Mouse (Mus musculus): ENCODE measurements around the gene Prdx6.

The Prdx6 gene

GRCm38 (mm10) chr1:161250604-161251416 lies at the start of gene Prdx6:
TSS of gene Prdx6 (minus strand) at chr1:161251219.
- DNase-seq: peak; percentile 72

- DNase-seq: no peak
Observed at GRCm38 (mm10) chr1:161288256-161288655, 37.2 kb upstream of the Prdx6 start.

GRCm38 (mm10) chr1:161286726-161287310 lies 35.8 kb upstream of the Prdx6 start:
- DNase-seq: peak; percentile 45 to 77

DNA sequence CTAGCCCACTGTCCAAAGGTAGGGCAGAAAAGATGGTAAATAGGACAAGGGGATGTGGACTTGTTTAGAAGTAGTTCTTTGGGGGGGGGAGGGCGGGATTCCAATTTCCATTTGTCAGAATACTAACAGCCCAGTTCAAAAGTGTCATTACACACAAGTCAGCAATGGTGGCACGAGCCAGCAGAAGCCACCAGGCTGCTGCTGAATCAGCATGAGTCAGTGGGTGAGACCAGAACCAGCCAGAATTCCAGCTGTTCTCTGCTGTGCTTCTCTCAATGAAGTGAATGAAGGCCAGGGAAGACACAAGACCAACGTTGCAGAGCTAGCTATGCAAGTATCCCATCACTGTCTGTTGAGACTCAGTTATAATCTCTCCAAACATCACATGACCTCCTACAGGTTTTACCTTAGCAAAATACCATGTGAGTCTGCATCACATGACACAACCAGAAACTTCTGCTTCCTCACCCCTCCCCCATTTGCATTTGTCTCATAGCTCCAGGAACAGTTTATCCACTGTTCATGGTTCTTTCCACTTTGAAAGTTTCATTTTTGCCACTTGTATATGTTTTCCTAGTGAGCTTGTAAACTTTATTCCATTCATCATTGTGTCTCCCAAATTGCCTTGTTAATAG lies 30.2 kb upstream of the Prdx6 start:
- no peak for DNase-seq

DNA sequence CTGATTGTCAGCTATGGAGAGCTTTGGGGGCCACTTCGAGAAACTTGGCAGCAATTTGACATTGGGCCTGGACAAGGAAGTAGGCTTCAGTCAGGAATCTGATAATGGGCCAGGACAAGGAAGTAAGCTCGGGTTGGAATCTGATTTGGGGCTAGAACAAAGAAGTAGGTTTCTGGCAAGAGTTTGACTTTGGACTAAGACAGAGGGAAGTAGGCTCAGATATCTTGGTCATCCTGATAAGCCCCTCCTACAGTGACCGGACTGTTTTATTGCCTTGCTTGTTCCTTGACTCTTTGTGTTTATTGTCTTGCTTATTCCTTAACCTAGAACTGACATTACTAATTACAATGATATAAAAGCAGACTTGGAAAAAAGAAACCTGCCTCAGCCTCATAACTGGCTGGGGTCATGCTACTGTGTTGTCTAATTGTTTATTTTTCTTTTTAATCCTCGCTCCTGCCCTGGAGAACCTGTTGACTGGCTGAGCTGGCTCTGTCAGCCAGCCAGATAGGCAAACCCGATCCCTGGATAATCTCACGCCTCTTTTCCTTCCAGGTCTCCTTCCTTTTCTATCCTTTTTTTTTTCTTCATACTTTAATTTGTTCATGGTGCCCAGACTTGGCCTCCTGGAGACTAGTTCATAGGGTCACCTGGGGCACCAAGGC lies 28.4 kb upstream of the Prdx6 start:
- DNase-seq: no peak

DNA sequence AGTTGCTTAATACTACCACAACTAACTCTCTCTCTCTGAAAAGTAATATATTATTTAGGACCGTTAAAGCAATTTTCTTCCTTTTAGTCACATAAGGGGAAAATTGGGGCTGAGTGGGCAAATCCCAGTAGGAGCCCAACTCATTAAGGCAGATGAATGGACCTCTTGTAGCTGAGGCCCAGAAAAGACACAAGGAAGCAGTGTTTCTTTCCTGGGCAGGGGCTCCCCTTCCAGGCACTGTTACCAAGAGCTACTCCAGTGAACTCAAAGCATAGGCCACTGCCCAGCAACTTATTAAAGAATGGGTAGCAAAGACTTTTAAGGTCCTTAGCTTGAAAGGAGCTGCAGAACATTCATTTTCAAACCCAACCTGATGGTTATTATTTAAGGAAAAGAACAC lies 22.5 kb upstream of the Prdx6 start:
- no peak for DNase-seq

- no peak for DNase-seq
Observed at GRCm38 (mm10) chr1:161271461-161271810, 20.4 kb upstream of the Prdx6 start.

DNA sequence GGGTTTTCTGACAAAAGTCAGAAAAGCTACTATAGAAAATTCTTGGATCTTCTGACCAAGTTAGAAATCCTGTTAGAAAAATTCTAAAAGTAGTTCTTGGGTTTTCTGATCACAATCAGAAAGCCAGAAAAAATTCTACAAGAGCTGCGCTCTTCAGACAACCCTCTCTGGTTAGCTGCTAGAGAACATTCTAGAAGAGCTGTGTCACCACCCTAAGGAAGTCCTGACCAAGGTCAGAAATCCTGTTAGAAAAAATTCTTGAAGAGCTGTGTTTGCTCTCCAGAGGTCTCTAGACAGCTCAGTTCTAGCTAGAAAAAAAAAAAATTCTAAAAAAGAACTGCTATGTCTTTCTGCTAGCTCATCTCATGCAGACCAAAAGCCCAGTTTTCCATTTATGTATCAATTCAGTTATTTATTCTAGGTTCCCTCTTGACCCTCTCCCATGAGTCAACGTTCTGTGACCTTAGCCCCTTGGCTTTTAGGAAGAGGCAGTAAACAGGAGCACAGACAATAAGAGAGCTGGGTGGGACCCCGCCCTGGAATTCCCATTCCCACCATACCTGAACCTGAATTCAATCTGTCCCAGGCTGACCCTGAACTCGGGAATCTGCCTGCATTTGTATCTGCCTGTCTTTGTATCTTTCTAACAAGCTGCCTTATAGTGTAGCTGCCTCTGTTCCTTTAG lies 19.9 kb upstream of the Prdx6 start:
- no peak for DNase-seq

DNA sequence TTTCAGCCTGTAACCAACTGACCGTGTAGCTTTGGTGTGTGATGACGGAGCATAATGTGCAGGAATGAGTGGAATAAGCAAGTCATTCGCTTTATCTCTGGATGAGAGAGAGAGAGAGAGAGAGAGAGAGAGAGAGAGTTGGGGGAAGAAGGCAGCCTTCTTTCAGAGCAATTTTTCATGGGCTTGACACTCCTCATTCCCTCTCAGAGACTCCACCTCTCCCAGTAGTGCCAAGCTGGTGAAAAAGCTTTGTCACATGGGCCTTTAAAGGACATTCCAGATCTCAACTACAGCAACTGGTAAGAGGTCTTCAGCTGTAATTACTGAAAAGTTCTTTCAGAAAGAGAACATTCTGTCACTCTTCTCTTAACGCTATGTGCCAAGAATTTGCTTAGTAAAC lies 18.3 kb upstream of the Prdx6 start:
- DNase-seq: no peak

- DNase-seq: no peak
Observed at GRCm38 (mm10) chr1:161268884-161269283, 17.9 kb upstream of the Prdx6 start.

- DNase-seq: no peak
Observed at GRCm38 (mm10) chr1:161268116-161268515, 17.1 kb upstream of the Prdx6 start.

DNA sequence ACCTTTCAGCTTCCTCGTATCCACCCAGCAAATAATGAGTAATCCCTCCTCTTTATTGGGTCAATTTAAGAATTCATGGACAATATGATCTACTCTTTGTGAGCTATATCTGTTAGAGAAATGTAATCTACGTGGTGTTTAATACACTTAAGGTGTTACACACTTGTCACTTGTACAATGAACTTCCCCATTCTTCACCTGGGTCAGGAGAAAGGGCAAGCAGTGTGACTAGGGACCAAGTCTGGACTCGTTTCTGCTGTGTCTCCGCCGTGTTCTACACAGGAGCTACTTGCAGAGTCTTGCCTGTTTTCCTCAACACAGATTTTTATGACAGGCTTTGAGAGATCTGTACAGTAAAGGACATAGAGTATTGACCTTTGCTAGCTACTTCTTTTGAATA lies 13.9 kb upstream of the Prdx6 start:
- DNase-seq: no peak

DNA sequence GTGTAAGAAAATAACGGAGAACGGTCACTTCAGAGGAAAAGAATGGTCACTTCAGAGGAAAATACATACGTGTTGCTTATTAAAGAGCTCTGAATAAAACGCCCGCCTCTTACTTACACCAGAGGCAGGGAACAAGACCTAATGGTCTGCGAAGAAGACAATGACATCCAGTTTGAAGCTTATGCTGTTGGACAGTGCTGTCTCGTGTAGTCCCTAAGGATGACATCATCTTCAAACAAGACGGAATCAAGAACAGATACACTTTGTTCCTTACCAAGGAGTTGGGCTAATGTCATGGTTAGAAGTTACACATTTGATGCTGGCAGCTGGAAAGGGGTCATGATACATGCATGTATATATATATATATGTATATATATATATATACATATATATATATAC lies 12.6 kb upstream of the Prdx6 start:
- no peak for DNase-seq

GRCm38 (mm10) chr1:161262542-161262941 lies 11.5 kb upstream of the Prdx6 start:
- no peak for DNase-seq

DNA sequence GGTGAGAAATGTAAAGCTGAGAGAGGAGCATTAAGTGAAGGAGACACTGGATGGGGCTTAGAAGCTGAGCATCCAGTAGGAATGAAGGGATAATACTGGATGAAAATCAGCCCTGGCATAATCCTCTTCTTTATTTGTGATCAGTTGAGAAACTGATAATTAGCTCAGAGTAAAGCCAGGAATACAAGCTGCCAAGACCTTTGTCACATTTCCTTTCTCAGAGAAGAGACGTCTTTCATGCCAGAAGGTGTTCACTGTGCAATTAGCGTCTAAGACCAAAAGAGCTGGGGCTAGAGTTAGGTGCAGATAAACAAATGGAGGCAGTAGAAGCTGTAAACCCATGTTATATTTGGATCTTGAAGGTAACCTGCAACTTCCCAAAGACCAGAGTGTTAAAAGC lies 9.7 kb upstream of the Prdx6 start:
- no peak for DNase-seq

DNA sequence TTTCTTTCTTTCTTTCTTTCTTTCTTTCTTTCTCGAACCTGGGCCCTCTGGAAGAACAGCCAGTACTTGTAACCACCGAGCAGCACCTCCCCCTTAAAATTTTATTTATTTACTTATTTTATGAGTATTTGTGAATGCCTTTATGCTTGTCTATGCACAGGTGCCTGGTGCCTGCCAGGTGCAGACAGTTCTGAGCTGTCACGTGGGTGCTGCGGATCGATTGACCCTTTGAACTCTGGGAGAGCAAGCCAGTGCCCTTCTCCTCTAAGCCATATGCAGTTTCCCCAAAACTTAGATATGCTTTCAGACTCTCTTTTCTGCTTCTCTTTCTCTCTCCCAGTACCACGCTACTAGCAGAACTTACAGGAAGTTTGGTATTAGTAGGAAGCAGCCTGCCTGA lies 8.1 kb upstream of the Prdx6 start:
- no peak for DNase-seq

DNA sequence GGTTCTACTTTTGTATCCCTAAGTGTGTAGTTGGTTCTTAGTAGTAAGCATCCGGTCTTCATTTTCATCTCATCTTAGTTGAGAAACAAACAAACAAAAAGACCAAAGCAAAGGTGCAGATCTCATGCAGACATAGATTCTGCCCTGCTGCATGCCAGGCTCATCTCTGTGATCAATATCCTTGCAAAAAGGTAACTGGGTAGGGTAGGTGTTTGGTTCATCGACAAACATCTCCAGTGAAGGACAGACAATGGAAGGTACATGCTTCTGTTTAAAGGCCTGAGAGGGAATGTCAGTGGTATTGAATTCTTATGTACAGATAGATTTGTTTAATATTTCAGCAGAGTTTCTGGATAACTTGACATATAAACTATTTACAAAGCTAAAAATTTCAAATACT lies 7.3 kb upstream of the Prdx6 start:
- DNase-seq: no peak

DNA sequence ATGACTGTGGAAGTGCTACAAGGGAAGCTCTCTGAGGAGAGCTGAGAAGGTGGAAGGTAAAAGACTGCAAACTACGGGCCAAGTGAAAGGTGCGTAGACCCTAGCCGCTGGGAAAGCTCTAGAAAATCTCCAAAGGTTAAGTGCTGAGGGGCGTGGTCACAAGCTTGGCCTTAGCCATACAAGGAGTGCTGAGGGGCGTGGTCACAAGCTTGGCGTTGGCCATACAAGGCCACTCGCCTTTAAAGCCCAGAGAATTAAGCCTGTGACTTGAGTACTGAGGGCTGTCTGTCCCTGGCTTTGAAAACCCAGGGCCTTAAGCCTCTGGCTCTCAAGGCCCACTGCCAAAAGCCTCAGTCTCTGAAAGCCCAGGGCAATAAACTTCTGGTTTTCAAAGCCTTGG lies 5.9 kb upstream of the Prdx6 start:
- no peak for DNase-seq

DNA sequence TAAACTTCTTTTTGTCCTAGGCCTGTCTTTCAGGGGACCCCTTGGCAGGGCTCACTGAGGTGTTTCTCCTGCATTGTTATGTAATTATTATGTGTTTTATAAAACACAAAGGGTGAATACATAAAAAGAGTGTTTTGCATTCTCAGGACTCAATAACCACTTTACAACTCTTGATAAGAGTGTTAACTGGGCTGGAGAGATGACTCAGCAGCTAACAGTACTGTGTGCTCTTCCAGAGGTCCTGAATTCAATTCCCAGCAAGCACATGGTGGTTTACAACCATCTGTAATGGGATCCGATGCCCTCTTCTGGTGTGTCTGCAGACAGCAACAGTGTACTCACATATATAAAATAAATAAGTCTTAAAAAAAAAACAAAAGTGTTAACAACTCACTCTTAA lies 3.3 kb upstream of the Prdx6 start:
- DNase-seq: no peak

GRCm38 (mm10) chr1:161252901-161253300 lies 1.9 kb upstream of the Prdx6 start:
- DNase-seq: no peak

- no peak for DNase-seq
Observed at GRCm38 (mm10) chr1:161252365-161252764, 1.3 kb upstream of the Prdx6 start.

GRCm38 (mm10) chr1:161251417-161252265 lies 622 bp upstream of the Prdx6 start:
- no peak for DNase-seq

Measured in kidney, adult 8-10 months (tissue).